Mouse (Mus musculus): ENCODE measurements around the gene Rbp3. TPM values are rescaled to one million over a fixed set of nuclear protein-coding genes. Genes with fewer than 3 reads are reported as not detected.
A peak's percentile ranks its signal among the peaks of the same experiment; 100 is the strongest.

Rbp3 gene
- polyA plus RNA-seq, 1 experiment from 2014 or later, result not detected

GRCm38 (mm10) chr14:33932935-33933703 is 20.7 kb upstream of the Rbp3 start:
- Histone ChIP-seq H3K4me3 (ENCODE audit: low read depth, low read length) (no peak overlapping the region), H3K4me2 (ENCODE audit: low read depth, low read length) (no peak overlapping the region), H3K36me3 (ENCODE audit: control insufficient read depth, insufficient read depth, low read length) (no peaks in the 10 kb centered on the region), H3K9me3 (ENCODE audit: control insufficient read depth, low read length) (no peaks in the 10 kb centered on the region), H3K9ac (replicated peaks; ENCODE audit: low read depth, low read length) (no peak overlapping the region), H3K4me1 (ENCODE audit: control insufficient read depth, insufficient read depth, low read length) (no peaks in the 10 kb centered on the region), H3K27me3 (ENCODE audit: control insufficient read depth, insufficient read depth, low read length) (no peaks in the 10 kb centered on the region), H3K27ac (ENCODE audit: low read depth, low read length) (no peak overlapping the region)
- peak; percentile 67; the same call in 1 of the 2 replicates for ATAC-seq (ENCODE audit: low read depth)
- WGBS, result 67% methylated on average over 10 of the region's 10 CpGs

GRCm38 (mm10) chr14:33933778-33934317 is 20.0 kb upstream of the Rbp3 start:
- no peaks in the 10 kb centered on the region for H3K27me3 ChIP-seq (ENCODE audit: control insufficient read depth, insufficient read depth, low read length)
- H3K4me1 ChIP-seq (ENCODE audit: control insufficient read depth, insufficient read depth, low read length), result no peaks in the 10 kb centered on the region
- ATAC-seq (ENCODE audit: low read depth), result no peak
- H3K36me3 ChIP-seq (ENCODE audit: control insufficient read depth, insufficient read depth, low read length), result no peaks in the 10 kb centered on the region
- 49% methylated on average over 5 of the region's 5 CpGs for WGBS
- H3K4me2 ChIP-seq (ENCODE audit: low read depth, low read length), result no peak overlapping the region
- H3K9ac ChIP-seq (replicated peaks; ENCODE audit: low read depth, low read length), result no peak overlapping the region
- no peak overlapping the region for H3K4me3 ChIP-seq (ENCODE audit: low read depth, low read length)
- no peak overlapping the region for H3K27ac ChIP-seq (ENCODE audit: low read depth, low read length)
- H3K9me3 ChIP-seq (ENCODE audit: control insufficient read depth, low read length), result no peaks in the 10 kb centered on the region

GRCm38 (mm10) chr14:33939117-33939516 is 14.7 kb upstream of the Rbp3 start:
- no peaks in the 10 kb centered on the region for H3K4me1 ChIP-seq (ENCODE audit: control insufficient read depth, insufficient read depth, low read length)
- no peaks in the 10 kb centered on the region for H3K36me3 ChIP-seq (ENCODE audit: control insufficient read depth, insufficient read depth, low read length)
- 26% methylated on average over 9 of the region's 9 CpGs for WGBS
- H3K4me2 ChIP-seq (ENCODE audit: low read depth, low read length), result peak overlapping the region; percentile 23; the same call in 1 of the 2 replicates
- no peak overlapping the region for H3K4me3 ChIP-seq (ENCODE audit: low read depth, low read length)
- peak; percentile 72 for ATAC-seq (ENCODE audit: low read depth)
- no peaks in the 10 kb centered on the region for H3K27me3 ChIP-seq (ENCODE audit: control insufficient read depth, insufficient read depth, low read length)
- H3K9ac ChIP-seq (replicated peaks; ENCODE audit: low read depth, low read length), result no peak overlapping the region
- no peaks in the 10 kb centered on the region for H3K9me3 ChIP-seq (ENCODE audit: control insufficient read depth, low read length)
- no peak overlapping the region for H3K27ac ChIP-seq (ENCODE audit: low read depth, low read length)

- no peaks in the 10 kb centered on the region for H3K4me1 ChIP-seq (ENCODE audit: control insufficient read depth, insufficient read depth, low read length)
- H3K4me3 ChIP-seq (ENCODE audit: low read depth, low read length), result no peak within 1 kb of the TSS
- ATAC-seq (ENCODE audit: low read depth), result no peak
- no peaks in the 10 kb centered on the region for H3K36me3 ChIP-seq (ENCODE audit: control insufficient read depth, insufficient read depth, low read length)
- WGBS, result 76% methylated on average over 8 of the region's 8 CpGs
- H3K4me2 ChIP-seq (ENCODE audit: low read depth, low read length), result no peak within 1 kb of the TSS
- no peaks in the 10 kb centered on the region for H3K9me3 ChIP-seq (ENCODE audit: control insufficient read depth, low read length)
- H3K27me3 ChIP-seq (ENCODE audit: control insufficient read depth, insufficient read depth, low read length), result no peaks in the 10 kb centered on the region
- H3K27ac ChIP-seq (ENCODE audit: low read depth, low read length), result no peak within 1 kb of the TSS
- no peak within 1 kb of the TSS for H3K9ac ChIP-seq (replicated peaks; ENCODE audit: low read depth, low read length)
Measured at GRCm38 (mm10) chr14:33940739-33941138, 13.1 kb upstream of the Rbp3 start, which contains the start of gene Gdf2. TSS of gene Gdf2 (plus strand) at chr14:33941039.

- Histone ChIP-seq H3K4me3 (ENCODE audit: low read depth, low read length) (no peak overlapping the region), H3K4me2 (ENCODE audit: low read depth, low read length) (no peak overlapping the region), H3K27me3 (ENCODE audit: control insufficient read depth, insufficient read depth, low read length) (no peaks in the 10 kb centered on the region), H3K27ac (ENCODE audit: low read depth, low read length) (no peak overlapping the region), H3K9me3 (ENCODE audit: control insufficient read depth, low read length) (no peaks in the 10 kb centered on the region), H3K36me3 (ENCODE audit: control insufficient read depth, insufficient read depth, low read length) (no peaks in the 10 kb centered on the region), H3K9ac (replicated peaks; ENCODE audit: low read depth, low read length) (no peak overlapping the region), H3K4me1 (ENCODE audit: control insufficient read depth, insufficient read depth, low read length) (no peaks in the 10 kb centered on the region)
- ATAC-seq (ENCODE audit: low read depth), result no peak
- 88% methylated on average over 5 of the region's 5 CpGs for WGBS
Measured at GRCm38 (mm10) chr14:33942222-33942621, 11.6 kb upstream of the Rbp3 start.

- no peak overlapping the region for H3K9ac ChIP-seq (replicated peaks; ENCODE audit: low read depth, low read length)
- no peak overlapping the region for H3K4me3 ChIP-seq (ENCODE audit: low read depth, low read length)
- H3K27ac ChIP-seq (ENCODE audit: low read depth, low read length), result no peak overlapping the region
- no peak for ATAC-seq (ENCODE audit: low read depth)
- no peaks in the 10 kb centered on the region for H3K4me1 ChIP-seq (ENCODE audit: control insufficient read depth, insufficient read depth, low read length)
- H3K9me3 ChIP-seq (ENCODE audit: control insufficient read depth, low read length), result no peaks in the 10 kb centered on the region
- no peaks in the 10 kb centered on the region for H3K36me3 ChIP-seq (ENCODE audit: control insufficient read depth, insufficient read depth, low read length)
- no peaks in the 10 kb centered on the region for H3K27me3 ChIP-seq (ENCODE audit: control insufficient read depth, insufficient read depth, low read length)
- no peak overlapping the region for H3K4me2 ChIP-seq (ENCODE audit: low read depth, low read length)
- WGBS, result 87% methylated on average over 6 of the region's 6 CpGs
Measured at GRCm38 (mm10) chr14:33946125-33946524, 7.7 kb upstream of the Rbp3 start.

- no peak for ATAC-seq (ENCODE audit: low read depth)
- no peak overlapping the region for H3K9ac ChIP-seq (replicated peaks; ENCODE audit: low read depth, low read length)
- H3K27ac ChIP-seq (ENCODE audit: low read depth, low read length), result no peak overlapping the region
- H3K27me3 ChIP-seq (ENCODE audit: control insufficient read depth, insufficient read depth, low read length), result no peaks in the 10 kb centered on the region
- no peaks in the 10 kb centered on the region for H3K4me1 ChIP-seq (ENCODE audit: control insufficient read depth, insufficient read depth, low read length)
- WGBS, result 63% methylated on average over 6 of the region's 6 CpGs
- H3K36me3 ChIP-seq (ENCODE audit: control insufficient read depth, insufficient read depth, low read length), result no peaks in the 10 kb centered on the region
- no peaks in the 10 kb centered on the region for H3K9me3 ChIP-seq (ENCODE audit: control insufficient read depth, low read length)
- H3K4me3 ChIP-seq (ENCODE audit: low read depth, low read length), result no peak overlapping the region
- H3K4me2 ChIP-seq (ENCODE audit: low read depth, low read length), result no peak overlapping the region
Measured at GRCm38 (mm10) chr14:33952233-33952981, 1.4 kb upstream of the Rbp3 start.

- H3K36me3 ChIP-seq (ENCODE audit: control insufficient read depth, insufficient read depth, low read length), result no peaks in the 10 kb centered on the region
- H3K9me3 ChIP-seq (ENCODE audit: control insufficient read depth, low read length), result no peaks in the 10 kb centered on the region
- no peaks in the 10 kb centered on the region for H3K27me3 ChIP-seq (ENCODE audit: control insufficient read depth, insufficient read depth, low read length)
- no peaks in the 10 kb centered on the region for H3K4me1 ChIP-seq (ENCODE audit: control insufficient read depth, insufficient read depth, low read length)
- ATAC-seq (ENCODE audit: low read depth), result no peak
- no peak overlapping the region for H3K9ac ChIP-seq (replicated peaks; ENCODE audit: low read depth, low read length)
- H3K4me2 ChIP-seq (ENCODE audit: low read depth, low read length), result no peak overlapping the region
- no peak overlapping the region for H3K4me3 ChIP-seq (ENCODE audit: low read depth, low read length)
- 84% methylated on average over 13 of the region's 13 CpGs for WGBS
- H3K27ac ChIP-seq (ENCODE audit: low read depth, low read length), result no peak overlapping the region
Measured at GRCm38 (mm10) chr14:33956055-33956454, 2.3 kb downstream of the Rbp3 start.

GRCm38 (mm10) chr14:33958186-33958585 is 4.4 kb downstream of the Rbp3 start:
- Histone ChIP-seq H3K4me2 (ENCODE audit: low read depth, low read length) (no peak overlapping the region), H3K27ac (ENCODE audit: low read depth, low read length) (no peak overlapping the region), H3K27me3 (ENCODE audit: control insufficient read depth, insufficient read depth, low read length) (no peaks in the 10 kb centered on the region), H3K36me3 (ENCODE audit: control insufficient read depth, insufficient read depth, low read length) (no peaks in the 10 kb centered on the region), H3K9me3 (ENCODE audit: control insufficient read depth, low read length) (no peaks in the 10 kb centered on the region), H3K4me3 (ENCODE audit: low read depth, low read length) (no peak overlapping the region), H3K9ac (replicated peaks; ENCODE audit: low read depth, low read length) (no peak overlapping the region), H3K4me1 (ENCODE audit: control insufficient read depth, insufficient read depth, low read length) (no peaks in the 10 kb centered on the region)
- 95% methylated on average over 4 of the region's 4 CpGs for WGBS
- no peak for ATAC-seq (ENCODE audit: low read depth)
